Mouse (Mus musculus) neural tube, embryonic 12.5 days (tissue): ENCODE data around the gene Gm9268. TPM values are rescaled to one million over a fixed set of nuclear protein-coding genes. Genes with fewer than 3 reads are reported as not detected.
"Not testable (repeated sequence)": the region's sequence is repeated elsewhere in the genome, so short reads cannot be mapped to it uniquely, and the experiment has no call there.

Experiments used
- ATAC-seq: fragments of 200-750 bp; cut with Nextera tagmentation; 2 replicates; pipeline ENCODE4 v1.8.0; 2017; ENCODE audit warnings: low read depth, mild to moderate bottlenecking, moderate TSS enrichment, moderate library complexity; ENCODE audit not compliant: low FRiP score
- H3K27ac ChIP-seq: fragments of 300-500 bp; sonication (generic); 2 replicates; pipeline ENCODE4 v1.5.1; 2016
- H3K27me3 ChIP-seq: fragments of 300-500 bp; sonication (generic); replicated peaks from 2 replicates; pipeline ENCODE4 v1.6.1; 2016; ENCODE audit warnings: mild to moderate bottlenecking
- H3K36me3 ChIP-seq: fragments of 300-500 bp; sonication (generic); 2 replicates; pipeline ENCODE4 v1.6.1; 2016; ENCODE audit warnings: mild to moderate bottlenecking
- H3K4me1 ChIP-seq: fragments of 300-500 bp; sonication (generic); 2 replicates; pipeline ENCODE4 v1.6.1; 2016
- H3K4me2 ChIP-seq: fragments of 300-500 bp; sonication (generic); replicated peaks from 2 replicates; pipeline ENCODE4 v1.6.1; 2016; ENCODE audit warnings: mild to moderate bottlenecking
- H3K4me3 ChIP-seq: fragments of 300-500 bp; sonication (generic); 2 replicates; pipeline ENCODE4 v1.5.1; 2016
- H3K9ac ChIP-seq: fragments of 300-500 bp; sonication (generic); 2 replicates; pipeline ENCODE4 v1.6.1; 2016; ENCODE audit warnings: mild to moderate bottlenecking
- H3K9me3 ChIP-seq: fragments of 300-500 bp; sonication (generic); 2 replicates; pipeline ENCODE4 v1.6.1; 2016; ENCODE audit warnings: mild to moderate bottlenecking
- WGBS: fragments of 180-500 bp; shearing (Covaris S2); methylation state at CpG from one replicate; pipeline ENCODE4 v1.1.7; 2016; 5-methylcytosine and 5-hydroxymethylcytosine counted together
- polyA plus RNA-seq: library from polyadenylated mRNA; unstranded; fragments of >200 nt; fragmentation: Nextera tagmentation; extraction: Ambion mirVana; gene quantifications from 2 replicates; pipeline ENCODE4 v1.2.1, GENCODE M21; 2016

Gene Gm9268
- polyA plus RNA-seq: not detected in 2 replicates

GRCm38 (mm10) chr7:43018465-43018864 is at the start of gene Gm9268:
Gm9268 (plus strand) TSS chr7:43018765.
- not testable (repeated sequence) for H3K9me3 ChIP-seq, H3K36me3 ChIP-seq, ATAC-seq, H3K4me1 ChIP-seq, H3K4me3 ChIP-seq, H3K4me2 ChIP-seq, H3K27me3 ChIP-seq, H3K27ac ChIP-seq, H3K9ac ChIP-seq
- no CpG with 5 or more reads among the region's 1 CpGs for WGBS

DNA sequence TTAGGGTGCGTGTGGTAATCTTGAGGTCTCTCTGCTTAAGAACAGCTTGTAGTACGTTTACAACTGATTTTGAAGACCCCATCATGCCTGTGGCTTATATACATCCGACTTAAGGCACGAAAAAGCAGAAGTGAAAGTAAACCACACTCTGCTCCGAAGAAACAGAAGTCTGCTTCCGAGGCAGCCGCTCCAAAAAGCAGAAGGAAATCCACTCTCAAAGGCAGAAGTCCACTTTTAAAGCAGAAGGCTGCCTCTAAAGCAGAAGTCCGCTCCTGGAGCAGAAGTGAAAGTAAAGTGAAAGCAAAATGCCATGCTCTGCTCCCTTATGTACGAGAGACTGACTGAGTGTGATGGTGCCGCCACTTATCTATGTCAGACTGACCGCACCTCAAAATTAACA is 38.5 kb upstream of the Gm9268 start:
- Histone ChIP-seq H3K9ac (no peak overlapping the region), H3K4me3 (no peak overlapping the region), H3K27me3 (no peaks in the 10 kb centered on the region), H3K9me3 (peaks cover 59% of the 10 kb centered on the region), H3K4me1 (no peaks in the 10 kb centered on the region), H3K27ac (no peak overlapping the region), H3K4me2 (no peak overlapping the region), H3K36me3 (no peaks in the 10 kb centered on the region)
- no peak for ATAC-seq
- WGBS: 87% methylated on average over 11 of the region's 11 CpGs

- Histone ChIP-seq H3K36me3 (no peaks in the 10 kb centered on the region), H3K4me1 (no peaks in the 10 kb centered on the region), H3K27me3 (no peaks in the 10 kb centered on the region), H3K9ac (no peak overlapping the region), H3K4me2 (no peak overlapping the region), H3K27ac (no peak overlapping the region), H3K9me3 (peaks cover 61% of the 10 kb centered on the region), H3K4me3 (no peak overlapping the region)
- no peak for ATAC-seq
- WGBS: 92% methylated on average over 10 of the region's 10 CpGs
Observed at GRCm38 (mm10) chr7:42980739-42981138, 37.8 kb upstream of the Gm9268 start.

DNA sequence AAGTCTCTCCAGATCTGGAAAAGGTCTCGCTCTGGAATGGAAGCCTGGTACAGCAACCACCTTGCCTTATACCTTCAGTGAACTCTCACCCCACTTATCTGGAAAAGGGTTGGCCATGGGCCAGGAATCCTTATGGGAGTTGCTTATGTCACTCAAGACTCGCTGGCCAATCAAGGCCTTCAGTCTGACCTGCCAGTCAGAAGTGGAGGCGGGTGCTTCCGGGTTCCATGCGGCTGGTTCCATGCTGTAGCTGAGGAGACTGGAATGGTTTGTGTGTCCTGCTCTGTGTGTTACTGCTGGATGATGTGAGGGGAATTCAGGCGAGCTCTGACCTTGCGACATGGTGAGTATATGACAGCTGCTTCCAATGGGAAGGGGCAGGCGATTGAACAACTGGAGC is 59.3 kb downstream of the Gm9268 start:
- no peak overlapping the region for H3K9ac ChIP-seq
- WGBS: 88% methylated on average over 8 of the region's 8 CpGs
- no peak overlapping the region for H3K4me2 ChIP-seq
- peaks cover 18% of the 10 kb centered on the region; the same call in 1 of the 2 replicates for H3K9me3 ChIP-seq
- H3K27ac ChIP-seq: no peak overlapping the region
- no peak overlapping the region for H3K4me3 ChIP-seq
- H3K36me3 ChIP-seq: no peaks in the 10 kb centered on the region
- no peaks in the 10 kb centered on the region for H3K27me3 ChIP-seq
- no peak for ATAC-seq
- no peaks in the 10 kb centered on the region for H3K4me1 ChIP-seq

Other genes with a start within 250 kb of the Gm9268 start
- gene Vmn2r62, start 225.2 kb upstream of the Gm9268 start, polyA plus RNA-seq: not detected in 2 replicates
- gene Gm2381, start 151.5 kb upstream of the Gm9268 start, polyA plus RNA-seq: not detected in 2 replicates
- gene Vmn2r63, start 84.9 kb upstream of the Gm9268 start, polyA plus RNA-seq: not detected in 2 replicates
- not detected in 2 replicates for gene Zfp936, start 95.5 kb downstream of the Gm9268 start, polyA plus RNA-seq